Mouse (Mus musculus) limb, embryonic 11.5 days (tissue): ENCODE results near the gene Trim29. TPM values are rescaled to one million over a fixed set of nuclear protein-coding genes. Genes with fewer than 3 reads are reported as not detected.

Source experiments
- ATAC-seq: fragments of 200-750 bp; cut with Nextera tagmentation; 2 replicates; pipeline ENCODE4 v1.8.0; 2017; ENCODE audit warnings: low read depth; ENCODE audit not compliant: insufficient number of reproducible peaks, low FRiP score, low TSS enrichment
- DNase-seq: peaks from one replicate; pipeline ENCODE4 v3.0.0-alpha.2; 2015; ENCODE audit warnings: low spot score
- H3K27ac ChIP-seq: fragments of 300-500 bp; sonication (generic); replicated peaks from 2 replicates; pipeline ENCODE4 v1.5.1; 2014; ENCODE audit warnings: low read depth, mild to moderate bottlenecking, low read length
- H3K27me3 ChIP-seq: fragments of 300-500 bp; sonication (generic); 2 replicates; pipeline ENCODE4 v1.6.1; 2014; ENCODE audit warnings: mild to moderate bottlenecking, low read length, mixed read lengths; ENCODE audit not compliant: control insufficient read depth, insufficient read depth
- H3K36me3 ChIP-seq: fragments of 300-500 bp; sonication (generic); 2 replicates; pipeline ENCODE4 v1.6.1; 2014; ENCODE audit warnings: mild to moderate bottlenecking, low read length, moderate library complexity, mixed read lengths; ENCODE audit not compliant: control insufficient read depth, insufficient read depth
- H3K4me1 ChIP-seq: fragments of 300-500 bp; sonication (generic); 2 replicates; pipeline ENCODE4 v1.6.1; 2014; ENCODE audit warnings: low read length, mixed read lengths; ENCODE audit not compliant: control insufficient read depth, insufficient read depth
- H3K4me2 ChIP-seq: fragments of 300-500 bp; sonication (generic); 2 replicates; pipeline ENCODE4 v1.6.1; 2014; ENCODE audit warnings: low read depth, mild to moderate bottlenecking, moderate library complexity; ENCODE audit not compliant: severe bottlenecking
- H3K4me3 ChIP-seq: fragments of 300-500 bp; sonication (generic); 2 replicates; pipeline ENCODE4 v1.5.1; 2014; ENCODE audit warnings: low read depth, low read length
- H3K9ac ChIP-seq: fragments of 300-500 bp; sonication (generic); 2 replicates; pipeline ENCODE4 v1.6.1; 2014; ENCODE audit warnings: mild to moderate bottlenecking, low read length
- H3K9me3 ChIP-seq: fragments of 300-500 bp; sonication (generic); 2 replicates; pipeline ENCODE4 v1.6.1; 2016; ENCODE audit warnings: low read length; ENCODE audit not compliant: control insufficient read depth
- WGBS: fragments of 180-500 bp; shearing (Covaris S2); extraction: QIAGEN DNeasy Blood & Tissue Kit; methylation state at CpG from one replicate; pipeline ENCODE4 v1.1.7; 2014; 5-methylcytosine and 5-hydroxymethylcytosine counted together
- polyA plus RNA-seq: library from polyadenylated mRNA; unstranded; fragments of >200 nt; fragmentation: Nextera tagmentation; extraction: Ambion mirVana; gene quantifications from 2 replicates; pipeline ENCODE4 v1.2.1, GENCODE M21; 2014

The Trim29 gene
- polyA plus RNA-seq, 1 experiment from 2014 or later: 4.9 TPM

DNA sequence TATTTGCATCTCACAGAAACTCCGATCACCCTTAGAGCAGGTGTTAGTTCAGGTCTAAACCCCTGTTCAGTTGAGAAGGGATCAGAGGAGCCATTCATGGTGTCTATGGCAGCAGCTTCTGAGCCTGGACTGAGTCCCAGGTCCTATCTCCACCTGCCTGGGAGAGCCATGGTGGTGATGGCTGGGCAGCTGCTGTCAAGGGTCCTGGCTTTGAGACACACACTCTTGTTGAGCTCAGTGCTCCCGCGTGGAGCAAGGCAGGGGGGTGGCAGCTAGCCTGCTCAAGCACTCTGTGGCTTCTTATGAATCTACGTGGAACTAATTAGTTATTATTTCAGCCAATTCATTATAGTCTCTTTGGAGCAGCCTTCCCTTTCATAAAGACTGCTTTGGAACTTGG is 73.2 kb downstream of the Trim29 start:
- Histone ChIP-seq H3K4me3 (no peak overlapping the region), H3K27me3 (no peaks in the 10 kb centered on the region), H3K4me1 (no peaks in the 10 kb centered on the region), H3K27ac (no peak overlapping the region), H3K4me2 (no peak overlapping the region), H3K36me3 (no peaks in the 10 kb centered on the region), H3K9ac (no peak overlapping the region), H3K9me3 (no peaks in the 10 kb centered on the region)
- 86% methylated on average over 4 of the region's 4 CpGs for WGBS
- ATAC-seq: no peak
- no peak for DNase-seq

DNA sequence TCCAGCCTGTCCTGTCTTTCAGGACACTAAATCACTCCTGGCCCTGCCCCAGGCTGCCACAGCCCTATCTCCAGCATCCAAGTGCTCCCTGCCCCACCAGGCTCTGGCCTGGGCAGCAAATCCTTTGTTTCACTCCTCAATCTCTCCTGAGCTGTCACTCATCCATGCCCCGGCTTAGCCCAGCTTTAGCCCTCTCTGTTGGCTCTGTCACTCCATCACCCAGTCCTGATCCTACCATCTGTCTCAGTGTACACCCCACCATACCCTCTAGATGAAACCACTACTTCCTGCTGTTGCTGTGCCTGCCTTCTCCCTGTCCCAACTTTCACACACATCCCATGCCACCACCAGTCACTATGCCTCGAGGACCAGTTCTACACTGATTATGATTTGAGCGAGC is 73.8 kb downstream of the Trim29 start:
- 76% methylated on average over 3 of the region's 3 CpGs for WGBS
- H3K27me3 ChIP-seq: no peaks in the 10 kb centered on the region
- no peaks in the 10 kb centered on the region for H3K4me1 ChIP-seq
- H3K36me3 ChIP-seq: no peaks in the 10 kb centered on the region
- no peak overlapping the region for H3K4me3 ChIP-seq
- DNase-seq (no peak), ATAC-seq (no peak)
- no peak overlapping the region for H3K4me2 ChIP-seq
- H3K9ac ChIP-seq: no peak overlapping the region
- H3K27ac ChIP-seq: no peak overlapping the region
- no peaks in the 10 kb centered on the region for H3K9me3 ChIP-seq

Other genes starting within 250 kb of the Trim29 start
- gene Arhgef12, start 203.6 kb upstream of the Trim29 start, polyA plus RNA-seq: 11.5 and 12.3 TPM in 2 replicates
- gene Tmem136, start 194.3 kb upstream of the Trim29 start, polyA plus RNA-seq: 11.5 and 14.5 TPM in 2 replicates
- not detected in 2 replicates for gene Pou2f3, start 100.5 kb upstream of the Trim29 start, polyA plus RNA-seq
- 96.4 and 108 TPM in 2 replicates for gene Oaf, start 70.9 kb upstream of the Trim29 start, polyA plus RNA-seq